Mouse (Mus musculus) embryonic facial prominence, embryonic 15.5 days (tissue): ENCODE results near the gene Fam192a. TPM values are rescaled to one million over a fixed set of nuclear protein-coding genes. Genes with fewer than 3 reads are reported as not detected.

Experiments used
- ATAC-seq: fragments of 200-750 bp; cut with Nextera tagmentation; 2 replicates; pipeline ENCODE4 v1.8.0; 2017; ENCODE audit warnings: low read depth, moderate TSS enrichment; ENCODE audit not compliant: insufficient number of reproducible peaks, low FRiP score, low TSS enrichment
- H3K27ac ChIP-seq: fragments of 300-500 bp; sonication (generic); replicated peaks from 2 replicates; pipeline ENCODE4 v1.5.1; 2015; ENCODE audit warnings: mild to moderate bottlenecking, inconsistent platforms
- H3K27me3 ChIP-seq: fragments of 300-500 bp; sonication (generic); 2 replicates; pipeline ENCODE4 v1.6.1; 2015; ENCODE audit warnings: inconsistent platforms
- H3K36me3 ChIP-seq: fragments of 300-500 bp; sonication (generic); 2 replicates; pipeline ENCODE4 v1.6.1; 2015; ENCODE audit warnings: mild to moderate bottlenecking, inconsistent platforms
- H3K4me1 ChIP-seq: fragments of 300-500 bp; sonication (generic); 2 replicates; pipeline ENCODE4 v1.6.1; 2015; ENCODE audit warnings: inconsistent platforms
- H3K4me2 ChIP-seq: fragments of 300-500 bp; sonication (generic); replicated peaks from 2 replicates; pipeline ENCODE4 v1.6.1; 2015; ENCODE audit warnings: mild to moderate bottlenecking, inconsistent platforms
- H3K4me3 ChIP-seq: fragments of 300-500 bp; sonication (generic); replicated peaks from 2 replicates; pipeline ENCODE4 v1.5.1; 2015; ENCODE audit warnings: mild to moderate bottlenecking, inconsistent platforms
- H3K9ac ChIP-seq: fragments of 300-500 bp; sonication (generic); 2 replicates; pipeline ENCODE4 v1.6.1; 2015; ENCODE audit warnings: inconsistent platforms
- H3K9me3 ChIP-seq: fragments of 300-500 bp; sonication (generic); replicated peaks from 2 replicates; pipeline ENCODE4 v1.6.1; 2016; ENCODE audit warnings: inconsistent platforms
- WGBS: fragments of 180-500 bp; shearing (Covaris S2); methylation state at CpG from one replicate; pipeline ENCODE4 v1.1.7; 2015; 5-methylcytosine and 5-hydroxymethylcytosine counted together
- polyA plus RNA-seq: library from polyadenylated mRNA; unstranded; fragments of >200 nt; fragmentation: Nextera tagmentation; extraction: Ambion mirVana; gene quantifications from 2 replicates; pipeline ENCODE4 v1.2.1, GENCODE M21; 2015

The Fam192a gene
- polyA plus RNA-seq, 1 experiment from 2014 or later = 62.4 TPM

- Histone ChIP-seq H3K9me3 (no peaks in the 10 kb centered on the region), H3K4me3 (peak overlapping the region; percentile 91), H3K27me3 (no peaks in the 10 kb centered on the region), H3K4me2 (peak overlapping the region; percentile 87), H3K27ac (peak overlapping the region; percentile 86), H3K36me3 (no peaks in the 10 kb centered on the region), H3K4me1 (peaks cover 24% of the 10 kb centered on the region), H3K9ac (peak overlapping the region; percentile 94)
- under 1% methylated on average over 31 of the region's 31 CpGs for whole genome bisulfite sequencing
- no peak for ATAC-seq
Measured at GRCm38 (mm10) chr8:94602471-94603131, 804 bp upstream of the Fam192a start.

DNA sequence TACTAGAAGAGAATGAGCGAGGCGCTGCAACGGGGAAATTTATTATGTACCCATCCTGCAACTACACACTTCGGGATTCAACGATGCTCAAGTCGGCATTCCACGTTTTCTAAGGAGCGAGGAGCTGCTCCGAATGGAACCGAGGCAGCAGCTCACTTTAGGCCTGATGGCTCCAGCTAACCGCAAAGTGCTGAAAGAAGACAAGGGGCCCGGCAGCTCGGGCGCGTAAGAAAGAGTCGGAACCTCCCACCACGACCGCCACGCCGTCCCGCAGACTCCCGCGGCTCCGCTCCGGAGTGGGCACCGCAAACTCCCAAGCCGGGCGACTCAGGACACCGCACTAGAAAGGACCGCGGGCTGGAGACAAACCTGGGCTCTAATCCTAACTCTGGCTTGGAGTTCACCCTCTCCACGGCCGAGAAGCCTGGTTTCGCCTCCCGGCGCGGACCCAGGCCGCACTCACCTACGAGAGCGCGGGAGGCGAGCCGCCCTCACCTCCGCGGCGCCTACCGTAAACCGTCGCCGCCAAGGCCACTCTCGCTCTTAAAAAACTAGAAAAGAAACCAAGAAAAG, 677 bp downstream of the Fam192a start:
- Histone ChIP-seq H3K36me3 (no peaks in the 10 kb centered on the region), H3K4me1 (peaks cover 24% of the 10 kb centered on the region), H3K9ac (peak overlapping the region; percentile 54), H3K9me3 (no peaks in the 10 kb centered on the region), H3K4me3 (peak overlapping the region; percentile 91), H3K27ac (peak overlapping the region; percentile 85), H3K27me3 (no peaks in the 10 kb centered on the region), H3K4me2 (peak overlapping the region; percentile 81)
- no peak for ATAC-seq
- WGBS = under 1% methylated on average over 51 of the region's 51 CpGs

DNA sequence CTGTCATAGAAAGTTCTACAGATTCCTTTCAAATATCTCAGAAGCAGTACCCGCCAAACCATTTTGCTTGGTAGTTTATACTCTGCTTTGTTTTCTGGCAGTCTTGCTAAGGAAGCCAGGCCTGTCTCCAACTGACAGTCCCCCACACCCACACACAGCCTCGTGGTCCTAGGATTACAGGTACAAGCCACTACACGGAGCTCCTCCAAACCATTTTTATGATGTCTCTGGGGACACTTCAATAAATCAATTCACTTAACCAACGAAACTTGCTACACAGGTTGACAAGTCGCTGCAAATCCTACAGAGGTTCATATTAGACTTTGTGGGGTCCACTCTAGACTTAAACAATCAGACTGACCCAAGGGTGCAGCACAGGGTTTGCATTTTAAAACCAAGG, 1.3 kb downstream of the Fam192a start:
- H3K36me3 ChIP-seq = no peaks in the 10 kb centered on the region
- H3K27me3 ChIP-seq = no peaks in the 10 kb centered on the region
- no peaks in the 10 kb centered on the region for H3K9me3 ChIP-seq
- no peak for ATAC-seq
- H3K4me3 ChIP-seq = peak overlapping the region; percentile 91
- H3K4me2 ChIP-seq = peak overlapping the region; percentile 81
- peaks cover 21% of the 10 kb centered on the region for H3K4me1 ChIP-seq
- peak overlapping the region; percentile 85; the same call in 1 of the 2 replicates for H3K27ac ChIP-seq
- H3K9ac ChIP-seq = peak overlapping the region; percentile 54
- WGBS = 15% methylated on average over 5 of the region's 5 CpGs

- Histone ChIP-seq H3K9me3 (no peaks in the 10 kb centered on the region), H3K27ac (no peak overlapping the region), H3K4me1 (no peaks in the 10 kb centered on the region), H3K4me2 (no peak overlapping the region), H3K27me3 (no peaks in the 10 kb centered on the region), H3K9ac (no peak overlapping the region), H3K4me3 (no peak overlapping the region), H3K36me3 (peaks cover under 1% of the 10 kb centered on the region; the same call in 1 of the 2 replicates)
- WGBS = 82% methylated on average over 1 of the region's 1 CpGs
- no peak for ATAC-seq
Measured at GRCm38 (mm10) chr8:94594211-94594610, 7.6 kb downstream of the Fam192a start.

- ATAC-seq = no peak
- Histone ChIP-seq H3K4me3 (no peak overlapping the region), H3K4me1 (no peaks in the 10 kb centered on the region), H3K9ac (no peak overlapping the region), H3K27me3 (no peaks in the 10 kb centered on the region), H3K9me3 (no peaks in the 10 kb centered on the region), H3K36me3 (peaks cover 25% of the 10 kb centered on the region), H3K27ac (no peak overlapping the region), H3K4me2 (no peak overlapping the region)
- 39% methylated on average over 4 of the region's 4 CpGs for WGBS
Measured at GRCm38 (mm10) chr8:94591691-94592090, 10.1 kb downstream of the Fam192a start.

GRCm38 (mm10) chr8:94584238-94584817, 17.5 kb downstream of the Fam192a start:
- WGBS = 32% methylated on average over 4 of the region's 4 CpGs
- Histone ChIP-seq H3K36me3 (peaks cover 75% of the 10 kb centered on the region), H3K27ac (no peak overlapping the region), H3K9me3 (no peaks in the 10 kb centered on the region), H3K4me3 (no peak overlapping the region), H3K4me2 (no peak overlapping the region), H3K4me1 (0 out of 2 replicates have a peak, but pooled peaks cover 3% of the 10 kb centered on the region), H3K27me3 (no peaks in the 10 kb centered on the region), H3K9ac (no peak overlapping the region)
- no peak for ATAC-seq

DNA sequence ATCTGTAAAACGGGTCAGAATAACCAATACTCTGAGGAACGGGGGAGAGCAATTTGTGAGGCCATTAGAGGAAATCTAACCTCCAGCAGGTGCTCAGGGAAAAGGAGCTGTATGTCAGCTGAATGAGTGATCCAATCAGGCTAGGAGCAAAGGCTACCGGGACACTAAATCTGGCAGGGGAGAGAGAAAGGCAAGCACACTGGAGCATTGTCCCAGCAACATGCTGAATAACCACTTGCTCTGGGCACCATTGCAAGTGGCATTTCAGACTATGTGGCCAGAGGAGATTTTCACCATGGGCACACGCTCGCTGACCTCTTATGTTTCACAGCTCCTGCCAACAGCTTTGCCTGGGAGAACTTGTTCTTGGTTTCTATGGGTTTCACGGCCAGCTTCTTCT, 19.2 kb downstream of the Fam192a start:
- H3K4me2 ChIP-seq = no peak overlapping the region
- H3K9me3 ChIP-seq = no peaks in the 10 kb centered on the region
- no peak overlapping the region for H3K9ac ChIP-seq
- H3K27me3 ChIP-seq = no peaks in the 10 kb centered on the region
- ATAC-seq = no peak
- no peak overlapping the region for H3K4me3 ChIP-seq
- H3K4me1 ChIP-seq = 0 out of 2 replicates have a peak, but pooled peaks cover 3% of the 10 kb centered on the region
- H3K27ac ChIP-seq = no peak overlapping the region
- 88% methylated on average over 6 of the region's 6 CpGs for WGBS
- peaks cover 75% of the 10 kb centered on the region for H3K36me3 ChIP-seq

DNA sequence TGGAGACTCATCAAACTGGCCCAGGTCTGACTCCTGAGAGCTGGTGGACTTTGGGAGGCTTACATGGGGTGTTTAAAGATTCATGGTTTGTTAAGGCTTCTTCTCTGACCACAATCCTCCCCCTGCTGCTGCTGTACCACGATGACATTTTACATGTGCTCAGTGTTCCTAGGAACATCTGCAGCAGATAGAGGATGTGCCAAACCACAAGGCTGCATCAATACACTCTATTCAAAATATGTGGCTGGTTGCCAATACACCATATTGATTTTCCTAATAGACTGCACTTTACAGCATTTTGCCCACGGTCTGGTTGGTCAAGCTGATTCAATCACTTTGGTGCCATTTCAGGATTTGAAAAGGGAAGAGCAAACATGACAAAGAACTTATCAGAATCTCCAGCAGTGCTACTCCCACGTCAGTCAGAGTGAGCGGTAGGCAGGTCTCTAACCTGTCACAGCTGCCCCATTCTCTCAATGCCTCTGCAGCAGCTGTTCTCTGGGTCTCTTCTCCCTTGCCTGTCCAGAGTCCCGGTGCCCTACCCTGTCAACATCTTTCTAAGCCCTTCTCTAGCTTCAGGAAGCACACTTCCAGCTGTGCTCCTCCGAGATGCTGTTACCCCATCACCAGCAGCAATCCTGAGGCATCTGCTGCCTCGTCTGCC, 19.8 kb downstream of the Fam192a start:
- ATAC-seq = no peak
- Histone ChIP-seq H3K36me3 (peaks cover 75% of the 10 kb centered on the region), H3K4me3 (no peak overlapping the region), H3K9ac (no peak overlapping the region), H3K4me2 (no peak overlapping the region), H3K9me3 (no peaks in the 10 kb centered on the region), H3K4me1 (0 out of 2 replicates have a peak, but pooled peaks cover 3% of the 10 kb centered on the region), H3K27ac (no peak overlapping the region), H3K27me3 (no peaks in the 10 kb centered on the region)
- WGBS = 79% methylated on average over 7 of the region's 7 CpGs

- no peak for ATAC-seq
- peaks cover 63% of the 10 kb centered on the region for H3K36me3 ChIP-seq
- 92% methylated on average over 4 of the region's 4 CpGs for WGBS
Measured at GRCm38 (mm10) chr8:94575148-94575547, 26.6 kb downstream of the Fam192a start.

GRCm38 (mm10) chr8:94574159-94574907, 27.5 kb downstream of the Fam192a start:
- H3K27me3 ChIP-seq = no peaks in the 10 kb centered on the region
- 80% methylated on average over 16 of the region's 16 CpGs for WGBS
- no peak overlapping the region for H3K27ac ChIP-seq

More at GRCm38 (mm10) chr8:94575148-94575547, 26.6 kb downstream of the Fam192a start:
- no peak overlapping the region for H3K9ac ChIP-seq
- no peaks in the 10 kb centered on the region for H3K9me3 ChIP-seq
- no peaks in the 10 kb centered on the region for H3K4me1 ChIP-seq
- H3K4me2 ChIP-seq = no peak overlapping the region
- H3K4me3 ChIP-seq = no peak overlapping the region
- no peak overlapping the region for H3K27ac ChIP-seq
- H3K27me3 ChIP-seq = no peaks in the 10 kb centered on the region

DNA sequence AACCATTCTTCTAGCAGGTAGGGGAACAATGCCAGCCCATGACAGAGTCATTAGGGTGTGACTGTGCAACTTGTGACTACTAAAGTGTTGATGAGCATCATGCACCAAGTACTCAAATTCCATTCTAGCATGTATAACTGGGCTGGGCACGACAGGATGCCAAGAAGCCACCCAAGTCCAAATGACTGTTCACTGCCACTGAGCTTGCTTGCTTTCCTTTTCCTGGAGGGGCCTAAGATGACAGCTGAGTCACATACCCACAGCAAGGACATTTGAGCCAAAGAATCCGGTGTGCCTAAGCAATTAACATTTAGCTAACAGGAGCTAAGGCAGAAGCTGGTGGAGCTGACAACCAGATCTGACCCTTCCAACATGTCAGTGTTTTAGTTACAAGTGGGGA, 29.9 kb downstream of the Fam192a start:
- WGBS = 67% methylated on average over 2 of the region's 2 CpGs
- peaks cover 39% of the 10 kb centered on the region for H3K36me3 ChIP-seq
- no peaks in the 10 kb centered on the region; the same call in 1 of the 2 replicates for H3K4me1 ChIP-seq
- no peak overlapping the region for H3K4me3 ChIP-seq
- no peak overlapping the region for H3K9ac ChIP-seq
- no peak for ATAC-seq
- no peak overlapping the region for H3K27ac ChIP-seq
- H3K4me2 ChIP-seq = no peak overlapping the region
- H3K27me3 ChIP-seq = no peaks in the 10 kb centered on the region
- no peaks in the 10 kb centered on the region for H3K9me3 ChIP-seq

More at GRCm38 (mm10) chr8:94574159-94574907, 27.5 kb downstream of the Fam192a start:
- Histone ChIP-seq H3K9ac (no peak overlapping the region), H3K36me3 (peaks cover 61% of the 10 kb centered on the region), H3K4me1 (no peaks in the 10 kb centered on the region), H3K9me3 (no peaks in the 10 kb centered on the region), H3K4me3 (no peak overlapping the region), H3K4me2 (no peak overlapping the region)
- no peak for ATAC-seq
